Mouse (Mus musculus): ENCODE results near the gene Usp22. TPM values are rescaled to one million over a fixed set of nuclear protein-coding genes. Genes with fewer than 3 reads are reported as not detected.
"Not testable (repeated sequence)": the region's sequence is repeated elsewhere in the genome, so short reads cannot be mapped to it uniquely, and the experiment has no call there.

The Usp22 gene
- polyA plus RNA-seq, 1 experiment, result 28.1 TPM

DNA sequence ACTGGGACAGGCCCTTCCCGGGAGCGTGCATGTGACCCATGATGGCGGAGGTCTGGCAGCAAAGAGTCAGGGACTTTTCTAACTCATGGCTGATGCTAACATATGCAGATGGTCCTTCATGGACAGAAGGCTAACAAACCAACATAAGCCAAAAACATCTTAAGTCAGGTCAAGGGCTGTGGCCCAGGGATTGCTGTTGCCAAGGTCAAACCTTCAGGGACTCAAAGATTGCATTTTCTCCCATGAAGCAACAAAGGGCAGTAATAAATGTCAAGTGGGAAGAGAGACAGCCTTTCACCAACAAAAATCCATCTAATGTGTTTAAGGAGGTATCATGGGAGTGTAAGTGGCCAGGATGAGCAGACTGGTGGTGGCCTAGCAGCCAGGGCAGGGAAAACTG is 31.3 kb upstream of the Usp22 start:
- H3K27ac ChIP-seq (ENCODE audit: insufficient read depth, low read depth, low read length), result no peak overlapping the region
- H3K4me3 ChIP-seq (ENCODE audit: insufficient read depth, low read length), result no peak overlapping the region
- no peaks in the 10 kb centered on the region for H3K4me1 ChIP-seq (ENCODE audit: control insufficient read depth, insufficient read depth, low read length)
- no peak for TF ChIP-seq POLR2A (IDR thresholded peaks at IDR 0.05; ENCODE audit: borderline replicate concordance, low read depth, low read length)
- TF ChIP-seq CTCF (IDR thresholded peaks at IDR 0.05; ENCODE audit: low read depth, low read length), result no peak

DNA sequence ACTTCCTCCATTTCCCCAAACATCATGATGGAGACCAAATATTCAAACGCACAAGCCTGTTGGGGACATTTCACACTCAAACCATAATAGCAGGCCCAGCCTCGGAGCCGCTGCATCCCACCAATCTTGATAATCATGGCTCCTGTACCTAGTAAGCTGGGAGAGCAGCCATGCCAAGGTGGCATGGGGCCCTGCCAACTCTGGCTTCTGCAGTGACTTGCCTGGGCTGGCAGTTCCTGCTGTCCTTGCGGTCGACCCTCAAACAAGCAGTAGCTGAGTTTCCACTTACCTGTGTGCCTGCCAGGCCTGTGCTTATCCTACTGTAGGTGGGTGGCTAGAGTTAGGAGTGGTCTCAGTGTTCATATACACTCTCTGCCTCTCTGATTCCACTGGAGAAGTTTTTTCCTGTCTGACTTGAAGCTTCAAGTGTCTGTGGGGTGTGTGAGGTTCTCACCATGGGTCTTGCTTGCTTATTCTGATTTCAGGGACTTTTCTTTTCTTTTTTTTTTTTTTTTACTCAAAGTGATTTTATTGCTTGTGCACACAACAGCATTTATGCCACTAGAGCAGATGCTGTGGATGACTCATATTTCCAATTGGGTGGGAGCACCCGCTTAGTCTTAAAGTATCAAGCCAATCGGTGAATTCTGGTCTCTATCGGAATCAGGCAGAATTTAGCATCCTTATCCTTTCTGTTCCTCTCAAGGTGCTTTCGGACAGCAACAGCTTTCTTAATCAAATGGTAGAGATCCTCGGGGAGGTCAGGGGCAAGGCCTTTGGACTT is 30.5 kb upstream of the Usp22 start:
- Histone ChIP-seq H3K4me1 (ENCODE audit: control insufficient read depth, insufficient read depth, low read length) (no peaks in the 10 kb centered on the region), H3K4me3 (ENCODE audit: insufficient read depth, low read length) (no peak overlapping the region), H3K27ac (ENCODE audit: insufficient read depth, low read depth, low read length) (no peak overlapping the region)
- no peak for TF ChIP-seq CTCF (IDR thresholded peaks at IDR 0.05; ENCODE audit: low read depth, low read length)
- TF ChIP-seq POLR2A (IDR thresholded peaks at IDR 0.05; ENCODE audit: borderline replicate concordance, low read depth, low read length), result no peak

DNA sequence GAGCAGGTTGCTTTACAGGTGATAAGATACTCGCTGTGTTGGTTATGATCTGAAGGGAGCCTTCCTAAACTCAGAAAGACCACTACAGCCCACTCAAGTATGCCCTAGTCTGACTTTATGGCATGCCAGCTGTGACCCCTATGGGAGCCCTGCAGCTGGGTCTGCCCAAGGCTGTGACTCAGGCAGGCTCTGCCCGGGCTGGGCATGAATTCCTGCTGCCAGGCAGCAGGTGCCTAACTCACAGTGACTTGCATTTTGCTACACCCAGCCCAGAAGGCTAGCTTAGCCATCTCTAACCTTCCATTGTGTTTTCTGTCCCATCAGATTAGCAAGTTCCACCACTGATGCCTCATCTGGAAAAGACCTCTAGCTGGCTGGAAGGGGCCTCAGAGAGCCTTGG is 28.0 kb upstream of the Usp22 start:
- Histone ChIP-seq H3K4me1 (ENCODE audit: control insufficient read depth, insufficient read depth, low read length) (no peaks in the 10 kb centered on the region), H3K4me3 (ENCODE audit: insufficient read depth, low read length) (no peak overlapping the region), H3K27ac (ENCODE audit: insufficient read depth, low read depth, low read length) (no peak overlapping the region)
- TF ChIP-seq CTCF (IDR thresholded peaks at IDR 0.05; ENCODE audit: low read depth, low read length) (no peak), POLR2A (IDR thresholded peaks at IDR 0.05; ENCODE audit: borderline replicate concordance, low read depth, low read length) (no peak)

DNA sequence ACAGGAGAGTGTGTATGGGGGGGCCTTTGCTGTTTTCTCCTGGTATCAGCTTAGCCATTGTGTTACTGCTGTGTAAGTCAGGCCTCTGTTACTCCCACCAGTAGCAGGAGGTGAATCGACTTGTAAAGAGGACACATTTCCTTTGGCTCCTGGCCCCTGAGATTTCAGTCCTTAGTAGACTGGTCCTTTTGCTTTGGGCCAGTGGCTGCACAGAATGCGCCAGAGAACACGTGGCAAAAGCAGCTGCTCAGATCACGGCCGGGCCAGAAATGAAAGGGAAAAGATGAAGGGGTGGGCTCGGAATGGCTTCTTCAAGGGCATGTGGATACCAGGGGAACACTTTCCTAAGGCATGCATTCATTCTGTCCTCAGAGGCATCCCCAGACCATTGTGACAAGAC is 27.3 kb upstream of the Usp22 start:
- Histone ChIP-seq H3K4me1 (ENCODE audit: control insufficient read depth, insufficient read depth, low read length) (no peaks in the 10 kb centered on the region), H3K4me3 (ENCODE audit: insufficient read depth, low read length) (no peak overlapping the region), H3K27ac (ENCODE audit: insufficient read depth, low read depth, low read length) (no peak overlapping the region)
- TF ChIP-seq POLR2A (IDR thresholded peaks at IDR 0.05; ENCODE audit: borderline replicate concordance, low read depth, low read length) (no peak), CTCF (IDR thresholded peaks at IDR 0.05; ENCODE audit: low read depth, low read length) (no peak)

DNA sequence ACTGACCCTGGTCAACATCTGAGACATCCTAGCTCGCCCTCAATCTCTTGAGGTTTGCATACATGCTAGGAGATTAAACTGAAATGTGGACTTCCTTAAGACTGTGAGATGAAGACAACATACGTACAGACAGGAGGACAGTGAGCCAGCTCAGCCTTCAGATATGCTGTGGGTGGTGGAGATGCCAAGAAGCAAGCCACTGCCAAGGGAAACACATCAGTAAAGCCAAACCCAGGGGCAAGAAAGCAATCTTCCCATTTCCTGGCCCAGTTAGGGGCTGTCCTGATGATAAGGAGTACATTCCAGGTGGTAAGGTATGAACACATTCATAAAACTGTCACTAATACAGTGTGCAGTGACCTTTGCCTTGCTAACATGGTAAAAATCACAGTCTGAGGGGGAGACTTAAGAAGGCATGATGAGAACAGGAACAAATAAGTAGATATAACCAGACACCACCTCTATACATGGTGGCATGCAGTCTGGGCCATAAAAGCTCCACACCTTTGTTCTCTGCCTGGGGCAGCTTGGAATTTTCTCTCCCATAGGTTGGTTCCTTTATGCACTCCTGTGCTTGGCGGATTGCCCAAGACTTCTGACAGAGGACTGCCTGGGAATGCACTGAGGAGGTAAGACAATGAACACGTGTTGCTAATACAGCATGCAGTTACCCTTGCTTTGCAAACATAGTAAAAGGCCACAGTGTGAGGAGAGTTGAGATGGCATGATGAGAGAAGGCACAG is 24.9 kb upstream of the Usp22 start:
- H3K27ac ChIP-seq (ENCODE audit: insufficient read depth, low read depth, low read length), result no peak overlapping the region

DNA sequence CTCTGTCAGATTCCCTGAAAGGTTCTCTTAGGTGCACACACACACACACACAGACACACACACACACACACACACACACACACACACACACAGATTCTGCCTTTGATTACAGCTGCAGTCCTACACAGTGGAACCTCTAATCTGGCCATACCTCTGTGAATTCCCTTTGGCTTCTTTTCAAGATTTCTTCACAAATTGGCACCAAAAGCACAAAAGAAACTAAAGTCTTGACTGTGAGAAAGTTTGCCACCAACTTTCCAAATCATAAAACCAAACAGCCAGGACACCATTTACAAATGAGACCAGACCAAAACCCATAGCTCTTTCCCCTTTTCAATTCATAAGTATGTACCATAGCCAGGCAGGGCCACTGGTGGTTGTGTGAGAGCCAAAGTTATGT is 23.1 kb upstream of the Usp22 start:
- Histone ChIP-seq H3K4me3 (ENCODE audit: insufficient read depth, low read length) (no peak overlapping the region), H3K27ac (ENCODE audit: insufficient read depth, low read depth, low read length) (no peak overlapping the region)
- TF ChIP-seq POLR2A (IDR thresholded peaks at IDR 0.05; ENCODE audit: borderline replicate concordance, low read depth, low read length) (no peak), CTCF (IDR thresholded peaks at IDR 0.05; ENCODE audit: low read depth, low read length) (no peak)

More for the DNA sequence above, 24.9 kb upstream of the Usp22 start:
- Histone ChIP-seq H3K4me3 (ENCODE audit: insufficient read depth, low read length) (no peak overlapping the region), H3K4me1 (ENCODE audit: control insufficient read depth, insufficient read depth, low read length) (no peaks in the 10 kb centered on the region)
- no peak for TF ChIP-seq POLR2A (IDR thresholded peaks at IDR 0.05; ENCODE audit: borderline replicate concordance, low read depth, low read length)
- no peak for TF ChIP-seq CTCF (IDR thresholded peaks at IDR 0.05; ENCODE audit: low read depth, low read length)

DNA sequence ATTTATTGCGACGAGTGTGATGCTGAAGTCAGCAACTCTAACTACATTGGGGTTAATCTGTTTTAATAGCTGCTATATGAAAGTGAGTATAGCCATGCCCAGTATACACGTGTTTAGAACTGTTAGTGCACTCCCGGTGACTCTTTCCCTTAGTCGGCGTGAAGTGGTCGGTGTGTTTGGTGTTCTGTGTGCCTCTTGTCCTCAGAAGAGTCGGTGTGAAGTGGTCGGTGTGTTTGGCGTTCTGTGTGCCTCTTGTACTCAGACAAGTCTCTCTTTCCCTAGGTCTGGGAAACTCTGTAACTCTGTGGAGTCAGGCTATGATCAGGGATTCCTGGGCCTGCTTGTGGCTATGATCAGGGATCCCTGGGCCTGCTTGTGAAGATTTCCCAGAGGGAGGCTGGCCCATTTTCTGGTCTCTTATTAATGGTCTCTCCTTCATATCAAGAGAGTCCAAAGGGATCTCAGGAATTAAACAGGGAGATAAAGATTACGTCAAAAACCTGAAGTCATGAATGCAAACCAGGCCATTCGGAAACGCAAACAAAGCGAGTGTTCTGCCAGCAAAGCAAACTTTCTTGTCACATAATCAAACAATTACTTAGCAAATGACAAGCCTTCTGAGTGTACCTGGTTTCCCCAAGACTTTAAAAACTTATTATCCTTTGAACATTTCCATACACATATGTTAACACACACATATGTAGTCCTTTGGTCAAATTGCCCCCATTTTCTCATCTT is 21.9 kb upstream of the Usp22 start:
- Histone ChIP-seq H3K4me3 (ENCODE audit: insufficient read depth, low read length) (no peak overlapping the region), H3K27ac (ENCODE audit: insufficient read depth, low read depth, low read length) (no peak overlapping the region), H3K4me1 (ENCODE audit: control insufficient read depth, insufficient read depth, low read length) (no peaks in the 10 kb centered on the region)
- TF ChIP-seq POLR2A (IDR thresholded peaks at IDR 0.05; ENCODE audit: borderline replicate concordance, low read depth, low read length) (no peak), CTCF (IDR thresholded peaks at IDR 0.05; ENCODE audit: low read depth, low read length) (no peak)

More for the DNA sequence above, 23.1 kb upstream of the Usp22 start:
- no peaks in the 10 kb centered on the region for H3K4me1 ChIP-seq (ENCODE audit: control insufficient read depth, insufficient read depth, low read length)

DNA sequence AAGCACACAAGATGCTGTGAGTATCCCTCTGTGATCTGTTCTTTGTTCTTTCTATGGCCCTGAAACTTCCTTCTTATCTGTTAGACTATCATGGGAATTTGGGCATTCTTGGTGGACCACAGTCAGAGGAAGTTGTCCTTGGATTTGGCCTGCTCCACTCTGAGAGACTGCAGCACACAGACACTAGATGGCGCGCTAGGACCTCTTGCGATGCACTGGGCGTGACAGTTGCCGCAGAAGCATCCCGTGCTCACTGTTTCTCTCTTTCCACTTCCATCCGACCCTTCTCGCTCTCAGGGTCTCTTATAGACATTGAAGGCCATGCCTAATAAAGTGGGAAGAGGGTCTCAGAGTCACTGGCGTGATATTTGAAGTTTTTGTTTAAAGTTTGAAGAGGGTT is 18.5 kb upstream of the Usp22 start:
- no peaks in the 10 kb centered on the region for H3K4me1 ChIP-seq (ENCODE audit: control insufficient read depth, insufficient read depth, low read length)
- H3K4me3 ChIP-seq (ENCODE audit: insufficient read depth, low read length), result no peak overlapping the region
- no peak overlapping the region for H3K27ac ChIP-seq (ENCODE audit: insufficient read depth, low read depth, low read length)
- no peak for TF ChIP-seq POLR2A (IDR thresholded peaks at IDR 0.05; ENCODE audit: borderline replicate concordance, low read depth, low read length)
- TF ChIP-seq CTCF (IDR thresholded peaks at IDR 0.05; ENCODE audit: low read depth, low read length), result peak; percentile 73

DNA sequence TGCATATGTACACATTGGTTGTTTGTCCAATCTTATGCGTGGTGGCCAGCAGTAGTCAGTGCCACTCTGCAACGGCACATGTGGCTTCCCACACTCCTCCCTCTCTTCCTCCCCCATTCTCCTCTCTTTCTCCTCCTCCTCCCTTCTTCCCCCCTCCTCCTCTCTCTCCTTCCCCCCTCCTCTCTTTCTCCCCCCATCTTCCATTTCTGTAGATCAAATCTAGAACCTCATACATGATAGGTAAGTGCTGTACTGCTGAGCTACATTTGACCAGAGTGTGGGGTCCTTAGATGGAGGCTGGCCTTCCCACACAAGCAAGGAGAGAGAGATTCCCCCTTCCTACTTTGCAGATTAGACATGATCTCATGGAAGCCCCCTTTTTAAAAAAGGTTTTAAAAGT is 17.9 kb upstream of the Usp22 start:
- no peaks in the 10 kb centered on the region for H3K4me1 ChIP-seq (ENCODE audit: control insufficient read depth, insufficient read depth, low read length)
- no peak overlapping the region for H3K27ac ChIP-seq (ENCODE audit: insufficient read depth, low read depth, low read length)
- no peak for TF ChIP-seq CTCF (IDR thresholded peaks at IDR 0.05; ENCODE audit: low read depth, low read length)
- TF ChIP-seq POLR2A (IDR thresholded peaks at IDR 0.05; ENCODE audit: borderline replicate concordance, low read depth, low read length), result no peak
- no peak overlapping the region for H3K4me3 ChIP-seq (ENCODE audit: insufficient read depth, low read length)

DNA sequence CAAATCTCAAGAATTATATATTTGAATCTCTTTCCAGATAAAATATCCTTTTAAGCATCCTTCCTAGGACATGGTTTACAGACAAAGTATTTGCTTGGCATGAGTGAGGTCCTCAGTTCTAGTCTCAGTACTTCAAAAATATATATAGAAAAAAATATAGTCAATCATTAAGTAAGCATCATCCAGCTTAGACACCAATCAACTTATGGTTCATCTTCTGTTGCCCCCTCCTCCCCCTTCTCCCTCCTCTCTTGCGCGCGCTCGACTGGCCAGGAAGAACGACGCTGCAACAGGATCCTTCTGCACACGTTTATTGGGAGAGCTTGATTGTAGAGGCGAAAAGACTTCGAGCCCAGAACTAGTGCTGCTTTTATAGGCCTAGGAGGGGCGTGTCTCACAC is 17.3 kb upstream of the Usp22 start:
- not testable (repeated sequence) for H3K27ac ChIP-seq (ENCODE audit: insufficient read depth, low read depth, low read length); H3K4me1 ChIP-seq (ENCODE audit: control insufficient read depth, insufficient read depth, low read length); H3K4me3 ChIP-seq (ENCODE audit: insufficient read depth, low read length)

Data from bone marrow macrophage, adult 2 months (primary cell).